Comparison of ENCODE assay signal across 16 mouse cellular contexts in the genomic region with DNA sequence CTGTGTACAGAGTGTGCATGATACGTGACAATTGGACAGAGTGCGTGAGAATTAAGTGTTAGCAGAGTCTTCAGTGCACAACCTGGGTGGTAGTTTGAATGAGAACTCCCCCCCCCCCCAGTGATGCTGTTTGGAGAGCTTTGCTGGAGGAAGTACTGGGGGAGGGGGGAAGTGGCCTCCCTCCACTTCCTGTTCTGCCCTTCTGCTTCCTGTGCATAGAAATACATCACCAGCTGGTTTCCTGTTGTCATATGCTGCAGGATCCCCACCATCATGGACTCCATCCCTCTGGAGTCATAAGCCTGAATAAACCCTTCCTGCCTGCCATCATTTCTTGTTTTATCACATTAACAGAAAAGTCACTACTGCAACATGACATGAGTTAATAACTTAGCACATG. TPM values are rescaled to one million over a fixed set of nuclear protein-coding genes. Genes with fewer than 3 reads are reported as not detected.
"Had no signal": no experiment of that assay in that cellular context is flagged by ENCODE, and none has a peak within 500 bp of the region (broad histone marks: within the 10 kb centered on the region; RNA-seq: fewer than 3 reads in every experiment).

No protein-coding gene starts in this region.

- H3K27ac ChIP-seq: left cerebral cortex, adult 2 months; limb, embryonic 10.5 days; liver, embryonic 15.5 days; midbrain, embryonic 12.5 days; stomach, postnatal 0 days had no signal

- H3K4me3 ChIP-seq: left cerebral cortex, adult 2 months; limb, embryonic 10.5 days; liver, embryonic 15.5 days; midbrain, embryonic 12.5 days had no signal

- H3K4me2 ChIP-seq: liver, embryonic 11.5 days; liver, embryonic 15.5 days; lung, embryonic 14.5 days; midbrain, embryonic 12.5 days had no signal

- H3K27me3 ChIP-seq: liver, embryonic 15.5 days; midbrain, embryonic 12.5 days had no signal

- DNase-seq: kidney, postnatal 25 days; thymus, postnatal 25 days had no signal

- ATAC-seq: midbrain, embryonic 16.5 days had no signal

- H3K9me3 ChIP-seq: limb, embryonic 10.5 days; liver, embryonic 15.5 days; midbrain, embryonic 12.5 days had no signal

- H3K36me3 ChIP-seq: limb, embryonic 10.5 days; liver, embryonic 15.5 days; midbrain, embryonic 12.5 days had no signal

- H3K4me1 ChIP-seq: limb, embryonic 10.5 days; liver, embryonic 15.5 days; midbrain, embryonic 12.5 days had no signal

- H3K9ac ChIP-seq: liver, embryonic 15.5 days; lung, embryonic 14.5 days; midbrain, embryonic 12.5 days had no signal

RNA-seq across cellular contexts. Expression of a gene that starts 35.9 kb away (rescaled TPM):
- total RNA-seq: layer of hippocampus, postnatal 25 days; left cerebral cortex, adult 2 months; left cerebral cortex, postnatal 14 days; megakaryocyte-erythroid progenitor cell, adult 5-6 weeks had no signal
- polyA plus RNA-seq: kidney, embryonic 16.5 days; limb, embryonic 10.5 days; limb, embryonic 14.5 days; liver, embryonic 11.5 days; liver, embryonic 15.5 days; lung, embryonic 14.5 days; midbrain, embryonic 12.5 days; midbrain, embryonic 16.5 days; neural tube, embryonic 14.5 days; stomach, postnatal 0 days had no signal
